Mouse (Mus musculus): ENCODE data around the gene Macf1.

DNA sequence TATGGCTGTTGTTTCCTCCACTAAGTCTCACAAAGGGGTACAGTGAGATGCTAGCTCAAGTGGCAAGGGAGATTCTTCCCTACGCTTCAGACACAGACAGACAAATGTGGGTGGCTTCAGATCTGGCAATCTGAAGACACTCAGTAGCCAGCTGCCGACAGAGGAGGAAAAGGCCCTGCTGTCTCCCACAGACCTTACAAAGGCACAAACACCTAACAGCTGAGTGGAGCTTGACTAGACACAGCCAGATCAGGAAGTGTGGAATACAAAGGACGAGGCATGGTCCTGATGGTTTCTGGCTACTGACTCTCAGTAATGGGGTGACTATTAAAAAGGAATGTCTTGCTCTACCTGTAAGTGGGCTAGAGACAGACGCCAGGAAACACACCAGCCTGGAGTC, 67.2 kb downstream of the Macf1 start:
- TF ChIP-seq CTCF (conservative IDR thresholded peaks at IDR 0.05; ENCODE audit: insufficient read depth, insufficient read length, low read depth, low read length) (no peak), POLR2A (IDR thresholded peaks at IDR 0.05; ENCODE audit: low read depth, low read length) (no peak)
